Mouse (Mus musculus): ENCODE measurements around the gene AW011738. TPM values are rescaled to one million over a fixed set of nuclear protein-coding genes. Genes with fewer than 3 reads are reported as not detected.

The AW011738 gene
- polyA plus RNA-seq, 1 experiment from 2014 or later, result 6.9 TPM

GRCm38 (mm10) chr4:156227752-156228392, 24.8 kb downstream of the AW011738 start:
- Histone ChIP-seq H3K27me3 (no peaks in the 10 kb centered on the region), H3K4me2 (replicated peaks) (0 out of 2 replicates have a peak overlapping the region, but pooled peaks have one; percentile 0), H3K4me3 (replicated peaks) (no peak overlapping the region), H3K9ac (replicated peaks) (no peak overlapping the region), H3K36me3 (peaks cover 49% of the 10 kb centered on the region), H3K4me1 (replicated peaks) (peaks cover 6% of the 10 kb centered on the region; the same call in 1 of the 2 replicates), H3K27ac (no peak overlapping the region), H3K9me3 (no peaks in the 10 kb centered on the region)
- 32% methylated on average over 18 of the region's 18 CpGs for WGBS
- ATAC-seq, result peak; percentile 4; the same call in 1 of the 2 replicates

GRCm38 (mm10) chr4:156228393-156229024, 25.4 kb downstream of the AW011738 start:
- WGBS, result 32% methylated on average over 12 of the region's 12 CpGs
- peaks cover 11% of the 10 kb centered on the region for H3K4me1 ChIP-seq (replicated peaks)
- no peak overlapping the region for H3K4me3 ChIP-seq (replicated peaks)
- 0 out of 2 replicates have a peak overlapping the region, but pooled peaks have one; percentile 0 for H3K4me2 ChIP-seq (replicated peaks)
- peak; percentile 37 for ATAC-seq
- no peak overlapping the region for H3K27ac ChIP-seq
- H3K27me3 ChIP-seq, result no peaks in the 10 kb centered on the region
- H3K9ac ChIP-seq (replicated peaks), result no peak overlapping the region
- peaks cover 47% of the 10 kb centered on the region for H3K36me3 ChIP-seq
- H3K9me3 ChIP-seq, result no peaks in the 10 kb centered on the region

GRCm38 (mm10) chr4:156234021-156234501, 31.0 kb downstream of the AW011738 start:
- Histone ChIP-seq H3K4me3 (replicated peaks) (peak overlapping the region; percentile 92), H3K9ac (replicated peaks) (peak overlapping the region; percentile 81), H3K9me3 (no peaks in the 10 kb centered on the region), H3K4me2 (replicated peaks) (peak overlapping the region; percentile 83), H3K36me3 (peaks cover 58% of the 10 kb centered on the region), H3K27ac (peak overlapping the region; percentile 91), H3K27me3 (no peaks in the 10 kb centered on the region), H3K4me1 (replicated peaks) (peaks cover 22% of the 10 kb centered on the region)
- ATAC-seq, result peak; percentile 36
- 2% methylated on average over 17 of the region's 17 CpGs for WGBS

GRCm38 (mm10) chr4:156234701-156235213, 31.7 kb downstream of the AW011738 start, which contains the start of gene Plekhn1:
Plekhn1 (minus strand) TSS chr4:156234857.
- peak within 1 kb of the TSS; percentile 82 for H3K9ac ChIP-seq (replicated peaks)
- H3K27me3 ChIP-seq, result no peaks in the 10 kb centered on the region
- H3K4me2 ChIP-seq (replicated peaks), result peak within 1 kb of the TSS; percentile 83
- H3K27ac ChIP-seq, result peak within 1 kb of the TSS; percentile 91
- WGBS, result under 1% methylated on average over 35 of the region's 48 CpGs
- peak within 1 kb of the TSS; percentile 92 for H3K4me3 ChIP-seq (replicated peaks)
- ATAC-seq, result peak; percentile 64
- H3K4me1 ChIP-seq (replicated peaks), result peaks cover 22% of the 10 kb centered on the region
- no peaks in the 10 kb centered on the region for H3K9me3 ChIP-seq
- H3K36me3 ChIP-seq, result peaks cover 58% of the 10 kb centered on the region

- Histone ChIP-seq H3K27ac (peak overlapping the region; percentile 89), H3K4me1 (replicated peaks) (peaks cover 22% of the 10 kb centered on the region), H3K4me2 (replicated peaks) (peak overlapping the region; percentile 83), H3K4me3 (replicated peaks) (peak overlapping the region; percentile 92), H3K9me3 (no peaks in the 10 kb centered on the region), H3K27me3 (no peaks in the 10 kb centered on the region), H3K9ac (replicated peaks) (peak overlapping the region; percentile 82), H3K36me3 (peaks cover 58% of the 10 kb centered on the region)
- peak; percentile 37 for ATAC-seq
- under 1% methylated on average over 15 of the region's 15 CpGs for WGBS
These were observed 32.3 kb downstream of the AW011738 start for GRCm38 (mm10) chr4:156235360-156235770.

GRCm38 (mm10) chr4:156235808-156236533, 32.9 kb downstream of the AW011738 start, which contains the start of gene Noc2l:
Noc2l (plus strand) TSS chr4:156236010.
- Histone ChIP-seq H3K9me3 (no peaks in the 10 kb centered on the region), H3K9ac (replicated peaks) (peak within 1 kb of the TSS; percentile 82), H3K4me1 (replicated peaks) (peaks cover 22% of the 10 kb centered on the region), H3K27ac (peak within 1 kb of the TSS; percentile 91), H3K4me2 (replicated peaks) (peak within 1 kb of the TSS; percentile 83), H3K27me3 (no peaks in the 10 kb centered on the region), H3K36me3 (peaks cover 58% of the 10 kb centered on the region), H3K4me3 (replicated peaks) (peak within 1 kb of the TSS; percentile 92)
- under 1% methylated on average over 73 of the region's 90 CpGs for WGBS
- ATAC-seq, result peak; percentile 88

GRCm38 (mm10) chr4:156236651-156237447, 33.7 kb downstream of the AW011738 start:
- Histone ChIP-seq H3K9ac (replicated peaks) (peak overlapping the region; percentile 82), H3K36me3 (peaks cover 58% of the 10 kb centered on the region), H3K27me3 (no peaks in the 10 kb centered on the region), H3K4me3 (replicated peaks) (peak overlapping the region; percentile 92), H3K27ac (no peak overlapping the region), H3K4me1 (replicated peaks) (peaks cover 22% of the 10 kb centered on the region), H3K4me2 (replicated peaks) (peak overlapping the region; percentile 83), H3K9me3 (no peaks in the 10 kb centered on the region)
- ATAC-seq, result no peak
- WGBS, result 21% methylated on average over 58 of the region's 60 CpGs

GRCm38 (mm10) chr4:156249567-156249966, 46.5 kb downstream of the AW011738 start:
- Histone ChIP-seq H3K9ac (replicated peaks) (no peak overlapping the region), H3K36me3 (peaks cover 49% of the 10 kb centered on the region), H3K27ac (peak overlapping the region; percentile 74; the same call in 1 of the 2 replicates), H3K27me3 (peaks cover 8% of the 10 kb centered on the region), H3K4me2 (replicated peaks) (no peak overlapping the region), H3K4me3 (replicated peaks) (no peak overlapping the region), H3K9me3 (no peaks in the 10 kb centered on the region), H3K4me1 (replicated peaks) (peaks cover 37% of the 10 kb centered on the region)
- 60% methylated on average over 11 of the region's 11 CpGs for WGBS
- 0 out of 2 replicates have a peak, but pooled peaks have one; percentile 15 for ATAC-seq

GRCm38 (mm10) chr4:156251081-156251480, 48.0 kb downstream of the AW011738 start:
- H3K4me3 ChIP-seq (replicated peaks), result no peak overlapping the region
- peaks cover 49% of the 10 kb centered on the region for H3K4me1 ChIP-seq (replicated peaks)
- H3K4me2 ChIP-seq (replicated peaks), result no peak overlapping the region
- WGBS, result 66% methylated on average over 8 of the region's 8 CpGs
- peaks cover 35% of the 10 kb centered on the region for H3K36me3 ChIP-seq
- no peaks in the 10 kb centered on the region for H3K9me3 ChIP-seq
- no peak overlapping the region for H3K9ac ChIP-seq (replicated peaks)
- ATAC-seq, result peak; percentile 40; the same call in 1 of the 2 replicates
- peak overlapping the region; percentile 74 for H3K27ac ChIP-seq
- H3K27me3 ChIP-seq, result peaks cover 20% of the 10 kb centered on the region

GRCm38 (mm10) chr4:156252140-156252539, 49.0 kb downstream of the AW011738 start:
- ATAC-seq, result no peak
- 0 out of 2 replicates have a peak overlapping the region, but pooled peaks have one; percentile 4 for H3K9ac ChIP-seq (replicated peaks)
- H3K9me3 ChIP-seq, result no peaks in the 10 kb centered on the region
- H3K4me1 ChIP-seq (replicated peaks), result peaks cover 49% of the 10 kb centered on the region
- H3K27ac ChIP-seq, result peak overlapping the region; percentile 74
- peaks cover 25% of the 10 kb centered on the region for H3K36me3 ChIP-seq
- H3K4me2 ChIP-seq (replicated peaks), result no peak overlapping the region
- 33% methylated on average over 7 of the region's 7 CpGs for WGBS
- no peak overlapping the region for H3K4me3 ChIP-seq (replicated peaks)
- H3K27me3 ChIP-seq, result peaks cover 20% of the 10 kb centered on the region

GRCm38 (mm10) chr4:156252619-156253018, 49.5 kb downstream of the AW011738 start:
- Histone ChIP-seq H3K27ac (peak overlapping the region; percentile 74), H3K27me3 (peaks cover 20% of the 10 kb centered on the region), H3K4me1 (replicated peaks) (peaks cover 49% of the 10 kb centered on the region), H3K4me2 (replicated peaks) (no peak overlapping the region), H3K4me3 (replicated peaks) (no peak overlapping the region), H3K9ac (replicated peaks) (no peak overlapping the region), H3K9me3 (no peaks in the 10 kb centered on the region), H3K36me3 (peaks cover 20% of the 10 kb centered on the region)
- ATAC-seq, result peak; percentile 7; the same call in 1 of the 2 replicates
- 27% methylated on average over 3 of the region's 3 CpGs for WGBS

Data from midbrain, embryonic 13.5 days (tissue).